ENCODE assay signal across 16 mouse cellular contexts in the genomic region with DNA sequence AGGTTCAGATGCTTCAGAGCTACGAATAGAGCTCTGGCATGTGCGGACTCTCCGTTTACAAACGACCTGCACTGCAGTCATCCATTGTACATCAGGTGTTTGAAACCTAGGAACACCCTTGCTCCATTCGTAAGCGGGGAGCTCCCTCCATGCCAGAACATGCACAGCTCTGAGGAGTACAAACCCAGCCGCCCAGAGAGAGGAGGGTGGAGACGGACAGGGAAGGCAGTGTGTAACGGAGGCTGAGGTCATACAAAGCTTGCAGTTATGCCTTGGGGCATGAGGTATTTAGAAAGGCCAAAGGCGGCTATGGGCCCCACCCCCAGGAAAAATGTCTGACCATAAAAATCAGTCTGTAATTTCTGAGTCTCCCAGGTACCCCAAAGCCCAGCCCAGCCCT.
"Had no signal": no experiment of that assay in that cellular context is flagged by ENCODE, and none has a peak within 500 bp of the region (broad histone marks: within the 10 kb centered on the region; RNA-seq: fewer than 3 reads in every experiment).

No protein-coding gene starts in this region.

- DNase-seq: kidney, adult 9 months; kidney, postnatal 36 days; left cerebral cortex, postnatal 4 days; lung, postnatal 14 days; right cerebral cortex, adult 18-20 months; thymus, postnatal 4 days had no signal

- H3K27me3 ChIP-seq: liver, embryonic 15.5 days; lung, embryonic 15.5 days; megakaryocyte, embryonic 14.5 days; midbrain, embryonic 15.5 days had no signal

- ATAC-seq: intestine, postnatal 0 days; midbrain, embryonic 15.5 days had no signal

- H3K4me1 ChIP-seq: liver, embryonic 15.5 days; lung, embryonic 15.5 days; megakaryocyte, embryonic 14.5 days; midbrain, embryonic 15.5 days had no signal

- H3K9ac ChIP-seq: liver, embryonic 15.5 days; lung, embryonic 15.5 days; midbrain, embryonic 15.5 days had no signal

- H3K27ac ChIP-seq: kidney, postnatal 0 days; layer of hippocampus, adult 2 months; liver, embryonic 15.5 days; lung, embryonic 15.5 days; macrophage; midbrain, embryonic 15.5 days had no signal

- H3K9me3 ChIP-seq: liver, embryonic 15.5 days; lung, embryonic 15.5 days; megakaryocyte, embryonic 14.5 days; midbrain, embryonic 15.5 days had no signal

- H3K36me3 ChIP-seq: liver, embryonic 15.5 days; lung, embryonic 15.5 days; midbrain, embryonic 15.5 days had no signal

- H3K4me3 ChIP-seq: layer of hippocampus, adult 2 months; liver, embryonic 15.5 days; lung, embryonic 15.5 days; megakaryocyte, embryonic 14.5 days; midbrain, embryonic 15.5 days had no signal

- H3K4me2 ChIP-seq: liver, embryonic 11.5 days; liver, embryonic 15.5 days; lung, embryonic 15.5 days; midbrain, embryonic 11.5 days; midbrain, embryonic 15.5 days had no signal
